Mouse (Mus musculus) hematopoietic stem cell, adult 5-6 weeks (primary cell): ENCODE data around the gene 9130023H24Rik. TPM values are rescaled to one million over a fixed set of nuclear protein-coding genes. Genes with fewer than 3 reads are reported as not detected.

Source experiments
- ATAC-seq, 2 experiments: fragments of 125-278 bp in 1 of 2; replicated peaks in 1 of 2; 2 replicates each; pipeline ENCODE4 v1.8.0; 2016 to 2017; ENCODE audit warnings: inconsistent platforms in 2 of 2, mild to moderate bottlenecking in 2 of 2, moderate number of reproducible peaks in 2 of 2, low read depth in 1 of 2, moderate TSS enrichment in 1 of 2; ENCODE audit not compliant: low FRiP score in 2 of 2, poor library complexity in 2 of 2, severe bottlenecking in 2 of 2, insufficient read depth in 1 of 2, low TSS enrichment in 1 of 2
- total RNA-seq: library from RNA; stranded (forward); fragments of 172-1452, 232-1000 nt; gene quantifications from 2 replicates; pipeline ENCODE4 v1.2.3, GENCODE M21; 2017

The 9130023H24Rik gene
- total RNA-seq, 1 experiment from 2014 or later, result 6.1 TPM

DNA sequence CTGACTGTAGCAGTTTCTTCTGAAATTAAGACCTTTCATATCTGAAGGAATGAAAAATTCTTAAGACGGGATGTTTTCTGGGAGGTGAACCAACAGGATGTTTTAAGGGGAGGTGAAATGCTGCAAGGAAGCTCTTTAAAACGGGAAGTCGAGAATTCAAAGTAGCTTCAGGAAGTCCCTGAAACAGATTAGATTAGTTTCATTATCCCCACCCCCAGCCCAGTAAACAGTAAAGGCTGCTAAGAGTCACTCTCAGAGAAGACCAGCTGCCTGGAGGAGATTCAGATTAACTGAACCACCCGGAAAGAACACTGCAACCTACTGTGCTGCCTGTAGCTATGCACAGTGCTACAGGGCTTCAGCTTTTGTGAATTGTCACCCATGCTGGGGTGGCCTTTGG is 17.9 kb downstream of the 9130023H24Rik start:
- ATAC-seq, result no peak

DNA sequence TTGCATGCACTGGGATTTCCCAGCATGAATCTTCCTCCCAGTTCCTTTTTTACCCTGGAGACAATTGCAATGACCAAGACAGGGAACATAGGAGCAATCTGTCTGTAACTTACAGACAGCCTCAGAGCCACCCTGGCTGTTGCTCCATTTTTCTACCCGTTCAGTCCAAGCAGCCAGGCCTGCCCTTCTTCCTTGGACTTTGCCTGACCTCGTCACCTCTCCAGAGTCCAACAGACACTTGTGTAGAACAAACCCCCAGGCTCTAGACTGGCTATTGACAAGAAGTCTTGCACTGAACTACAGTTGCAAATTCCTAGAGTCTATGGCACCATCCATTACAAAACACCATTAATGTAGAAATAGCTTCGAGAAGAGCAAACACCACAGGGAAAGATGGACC is 28.0 kb downstream of the 9130023H24Rik start:
- no peak for ATAC-seq

DNA sequence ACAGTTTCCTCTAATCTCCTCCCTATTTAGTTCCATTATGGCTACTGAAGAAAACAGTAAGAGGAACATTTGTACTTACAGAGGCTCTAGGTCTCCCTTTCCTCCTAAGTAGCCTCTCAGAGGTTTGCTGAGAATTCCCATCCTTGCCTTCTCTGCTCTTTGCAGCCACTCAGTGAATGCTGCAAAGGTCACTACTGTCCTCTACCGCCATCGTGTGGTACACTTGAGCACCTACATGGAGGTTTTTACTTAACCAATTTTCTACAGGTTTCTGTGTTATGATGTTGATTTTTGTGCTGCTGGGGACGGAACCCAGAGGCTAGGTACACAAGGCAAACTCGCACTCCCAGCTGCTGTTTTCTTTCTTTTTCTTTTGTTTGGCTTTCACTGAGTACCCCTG is 29.6 kb downstream of the 9130023H24Rik start:
- peak; percentile 75; a peak in 3 of 4 replicates for ATAC-seq

DNA sequence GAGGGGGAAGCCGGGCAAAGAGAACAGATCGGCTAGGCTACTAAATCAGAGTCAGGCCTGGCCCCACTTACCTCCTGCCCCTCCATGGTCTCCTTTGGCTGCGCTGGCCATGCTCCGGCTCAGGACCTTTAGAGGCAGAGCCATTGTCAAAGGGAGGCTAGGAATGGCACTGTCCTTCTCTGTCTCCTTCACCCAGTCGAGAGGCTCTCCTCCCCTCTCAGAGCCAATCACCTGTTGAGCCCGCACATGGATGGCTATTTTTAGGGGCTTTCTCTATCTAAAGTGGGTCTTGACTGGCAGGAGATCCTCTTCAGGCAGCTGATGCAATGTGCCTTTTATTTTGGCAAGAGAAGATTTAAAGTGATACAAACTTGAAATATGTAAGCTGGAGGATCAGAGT is 31.7 kb downstream of the 9130023H24Rik start, which contains the start of gene Cox6a2:
Cox6a2 (minus strand) TSS at position 236 of the 400 bp plus-strand sequence.
- no peak for ATAC-seq

DNA sequence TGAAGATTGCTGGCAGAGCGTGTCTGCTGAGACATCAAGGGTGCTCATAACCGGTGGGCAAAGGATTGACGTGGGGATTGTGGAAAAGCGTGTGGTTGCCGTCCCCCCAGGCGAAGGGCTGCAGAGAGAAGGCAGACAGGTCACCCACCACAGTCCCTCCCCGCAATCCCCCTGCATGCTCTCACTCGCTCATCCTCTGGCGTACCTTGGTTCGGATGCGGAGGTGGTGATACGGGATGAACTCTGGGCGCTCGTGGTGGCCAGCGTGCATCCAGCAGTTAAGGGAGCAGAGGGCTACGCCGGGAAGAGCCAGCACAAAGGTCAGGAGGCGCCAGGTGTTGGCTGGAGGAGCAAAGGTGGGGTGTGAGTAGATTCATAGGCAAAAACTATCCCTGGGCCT is 32.1 kb downstream of the 9130023H24Rik start:
- ATAC-seq, result no peak

DNA sequence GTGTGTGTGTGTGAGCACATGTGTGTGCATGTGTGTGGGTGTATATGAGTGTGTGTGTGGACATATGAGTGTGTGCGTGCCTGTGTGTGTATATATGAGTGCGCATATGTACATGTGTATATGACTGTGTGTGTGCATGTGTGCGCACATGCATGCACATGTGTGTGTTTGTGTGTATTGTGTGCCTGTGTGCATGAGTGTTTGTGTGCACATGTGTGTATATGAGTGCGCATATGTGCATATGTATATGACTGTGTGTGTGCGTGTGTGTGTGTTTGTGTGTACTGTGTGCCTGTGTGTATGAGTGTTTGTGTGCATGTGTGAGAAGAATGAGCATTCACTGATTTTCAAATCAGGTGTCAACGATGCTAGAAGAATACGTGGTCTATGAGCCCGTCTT is 33.7 kb downstream of the 9130023H24Rik start:
- no peak for ATAC-seq

DNA sequence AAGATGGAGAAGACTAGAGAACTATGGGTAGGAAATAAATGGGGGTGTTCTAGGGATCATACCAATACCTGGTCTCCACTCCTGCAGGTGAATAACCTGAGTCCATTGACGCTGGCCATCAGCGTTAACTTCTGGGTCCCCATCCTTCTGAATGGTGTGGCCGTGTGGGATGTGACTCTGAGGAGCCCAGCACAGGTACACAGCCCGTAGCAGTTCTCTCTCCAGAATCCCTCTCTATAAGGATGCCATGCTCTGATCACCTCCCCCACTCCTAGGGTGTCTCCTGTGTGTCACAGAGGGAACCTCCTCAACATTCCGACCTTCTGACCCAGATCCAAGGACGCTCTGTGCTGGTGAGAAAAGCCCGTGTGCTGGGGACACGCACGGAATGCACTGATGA is 34.8 kb downstream of the 9130023H24Rik start:
- no peak for ATAC-seq

DNA sequence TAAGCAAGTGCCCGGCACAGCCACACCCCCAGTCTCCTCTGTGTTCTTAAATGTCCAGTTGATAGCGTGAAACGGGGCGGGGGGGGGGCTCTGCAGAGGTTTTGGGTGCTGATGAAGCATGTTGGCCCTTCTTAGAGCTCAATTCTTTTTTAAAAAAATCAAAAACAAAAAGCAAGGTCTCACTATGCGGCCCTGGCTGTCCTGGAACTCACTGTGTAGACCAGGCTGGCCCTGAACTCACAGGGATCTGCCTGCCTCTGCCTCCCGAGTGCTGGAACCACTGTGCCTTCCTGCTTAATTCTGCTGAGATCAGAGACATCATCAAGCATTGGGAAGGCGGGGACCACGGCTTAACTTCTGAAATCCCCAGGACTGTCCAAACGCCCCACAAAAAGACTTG is 36.2 kb downstream of the 9130023H24Rik start:
- no peak for ATAC-seq

Other genes starting within 250 kb of the 9130023H24Rik start
- gene Pycard, start 244.2 kb downstream of the 9130023H24Rik start, total RNA-seq, result 16.9 and 21.1 TPM in 2 replicates
- not detected in 2 replicates for gene Trim72, start 234.1 kb downstream of the 9130023H24Rik start, total RNA-seq
- gene Itgam, start 175.4 kb downstream of the 9130023H24Rik start, total RNA-seq, result 29.7 and 53.4 TPM in 2 replicates
- 0.56 TPM in 1 of 2 replicates, not detected in the other for gene Gm49368, start 175.3 kb downstream of the 9130023H24Rik start, total RNA-seq
- 1.3 and 2.4 TPM in 2 replicates for gene Itgax, start 108.5 kb downstream of the 9130023H24Rik start, total RNA-seq
- gene Itgad, start 83.7 kb downstream of the 9130023H24Rik start, total RNA-seq, result 0.63 and 0.69 TPM in 2 replicates
- 4.1 and 4.7 TPM in 2 replicates for gene Cox6a2, start 31.6 kb downstream of the 9130023H24Rik start, total RNA-seq
- gene Armc5, start 689 bp downstream of the 9130023H24Rik start, total RNA-seq, result 9.8 and 13.0 TPM in 2 replicates
- gene Tgfb1i1, start 8.8 kb upstream of the 9130023H24Rik start, total RNA-seq, result 0.94 and 1.5 TPM in 2 replicates
- gene Slc5a2, start 27.6 kb upstream of the 9130023H24Rik start, total RNA-seq, result 0.50 TPM in 1 of 2 replicates, not detected in the other
- gene BC017158, start 60.1 kb upstream of the 9130023H24Rik start, total RNA-seq, result 20.9 and 22.7 TPM in 2 replicates
- gene Rgs10, start 180.7 kb upstream of the 9130023H24Rik start, total RNA-seq, result 22.0 and 56.0 TPM in 2 replicates
- gene Tial1, start 223.7 kb upstream of the 9130023H24Rik start, total RNA-seq, result 65.6 and 89.7 TPM in 2 replicates